Mouse (Mus musculus): ENCODE measurements around the gene Plscr2.
A peak's percentile ranks its signal among the peaks of the same experiment; 100 is the strongest.

Gene Plscr2

DNA sequence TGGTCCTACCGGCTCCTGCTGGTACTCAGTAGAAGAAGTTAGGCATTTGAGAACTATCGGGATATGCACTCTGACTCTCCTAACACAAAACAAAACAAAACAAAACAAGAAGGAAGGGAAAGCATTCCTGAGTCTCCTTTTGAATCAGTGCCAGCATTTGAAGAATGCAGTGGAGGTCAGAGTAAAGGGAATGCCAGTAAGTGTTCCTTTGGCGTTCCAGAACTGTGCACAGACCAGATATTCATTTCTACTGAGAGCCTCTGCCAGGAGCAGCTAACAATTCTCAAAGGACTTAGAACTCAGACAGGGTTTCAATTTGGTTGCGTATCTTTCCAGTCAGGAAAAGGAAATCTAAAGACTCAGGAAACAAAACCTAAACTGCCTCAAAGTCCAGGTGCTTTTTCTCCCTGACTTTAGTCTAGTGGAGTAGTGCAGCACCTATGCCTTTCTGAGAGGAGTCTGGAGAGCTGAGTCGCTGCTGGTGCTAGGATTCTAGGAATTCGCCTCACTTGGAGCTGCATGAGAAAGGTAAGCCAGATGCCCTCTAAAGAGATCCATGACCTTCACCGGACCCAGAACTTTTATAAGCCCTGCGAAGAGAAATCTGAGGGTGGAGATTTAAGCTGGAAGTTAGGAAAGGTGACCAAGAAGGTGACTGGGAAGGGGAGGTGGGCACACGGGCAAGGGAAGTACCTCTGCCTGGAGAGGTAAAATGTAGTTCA, at the start of gene Plscr2:
Gene Plscr2 (plus strand): TSS at position 117 of the 722 bp plus-strand sequence.
- DNase-seq, result no peak

GRCm38 (mm10) chr9:92226127-92226655, 49.2 kb upstream of the Plscr2 start:
- DNase-seq, result no peak

DNA sequence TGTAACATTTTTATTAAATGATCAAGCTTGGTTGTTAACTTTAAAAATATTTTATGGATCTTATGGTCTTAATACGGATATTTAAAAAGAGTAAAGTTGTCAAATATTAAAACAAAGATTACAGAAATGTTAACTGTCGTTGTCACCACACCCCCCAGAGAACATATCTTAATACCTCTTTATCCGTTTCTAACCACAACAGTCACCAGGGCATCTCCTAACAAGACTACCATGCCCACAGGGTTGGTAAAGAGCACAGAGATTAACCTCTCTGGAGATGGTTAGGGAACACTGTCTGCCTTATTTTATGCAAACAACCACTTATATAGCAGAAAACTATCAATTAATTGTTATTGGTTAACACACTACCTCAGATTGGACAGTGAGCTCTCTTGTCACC, 48.6 kb upstream of the Plscr2 start:
- DNase-seq, result no peak

- no peak for DNase-seq
These were observed 46.3 kb upstream of the Plscr2 start for GRCm38 (mm10) chr9:92228867-92229832.

DNA sequence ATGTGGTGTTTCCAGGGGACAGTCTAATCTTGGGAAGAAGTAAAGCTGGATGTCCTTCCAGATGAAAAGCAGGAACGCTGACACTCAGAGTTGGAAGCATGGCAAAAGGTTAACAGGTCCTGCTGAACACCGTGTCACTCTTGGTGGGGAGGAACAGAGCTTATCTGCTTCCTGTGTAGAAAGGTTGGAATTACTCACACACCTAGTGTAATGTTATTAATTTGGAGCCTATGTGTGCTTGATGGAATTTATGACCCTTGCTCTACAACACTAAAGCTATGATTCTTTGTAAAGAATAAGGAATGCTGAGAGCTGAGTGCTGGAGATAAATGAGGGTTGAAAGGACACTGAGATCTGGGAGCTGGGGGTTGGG, 45.6 kb upstream of the Plscr2 start:
- no peak for DNase-seq

GRCm38 (mm10) chr9:92234901-92235458, 40.4 kb upstream of the Plscr2 start:
- DNase-seq, result no peak

- DNase-seq, result no peak
These were observed 26.5 kb upstream of the Plscr2 start for GRCm38 (mm10) chr9:92248773-92249446.

DNA sequence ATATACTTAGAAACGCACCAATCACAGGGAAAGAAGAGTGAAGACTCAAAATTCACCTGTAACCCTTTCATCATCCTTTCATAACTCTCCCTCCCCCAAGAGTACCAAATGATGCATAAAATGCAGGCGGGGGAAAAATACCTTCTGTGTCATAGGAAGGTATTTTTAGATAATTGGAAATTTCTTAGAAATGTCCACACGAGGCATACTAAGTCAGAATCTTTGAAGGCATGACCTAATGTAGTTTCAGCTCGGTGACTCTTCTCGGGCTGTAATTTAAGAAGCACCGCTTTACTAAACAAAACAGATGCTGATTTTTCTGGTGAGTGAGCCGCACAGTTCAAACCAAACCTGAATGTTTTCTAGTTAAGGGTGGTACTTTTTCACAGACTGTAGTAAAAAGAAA, 26.0 kb upstream of the Plscr2 start, which contains the start of gene Plscr1:
Gene Plscr1 (plus strand): TSS at position 304 of the 406 bp plus-strand sequence.
- DNase-seq, result no peak

GRCm38 (mm10) chr9:92249987-92250772, 25.2 kb upstream of the Plscr2 start:
- DNase-seq, result peak; percentile 26

DNA sequence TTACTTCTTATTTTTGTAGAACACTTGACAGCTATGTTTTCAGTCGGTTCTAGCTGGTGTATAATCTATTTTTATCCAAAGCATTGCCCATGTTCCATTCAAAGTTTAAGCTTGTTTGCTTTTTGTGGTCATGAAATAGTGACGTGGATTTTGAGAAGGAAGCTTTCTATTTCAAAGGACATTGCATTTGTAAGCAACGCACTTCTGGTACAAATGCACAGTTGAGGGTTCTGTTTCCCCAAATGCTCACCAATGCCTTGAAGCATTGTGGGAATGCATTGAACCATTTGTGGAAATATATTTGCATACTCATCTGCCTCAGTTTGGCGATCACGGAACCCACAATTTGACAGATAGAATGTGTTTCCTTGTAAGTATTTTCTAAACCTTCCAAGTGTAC, 22.7 kb upstream of the Plscr2 start:
- no peak for DNase-seq

DNA sequence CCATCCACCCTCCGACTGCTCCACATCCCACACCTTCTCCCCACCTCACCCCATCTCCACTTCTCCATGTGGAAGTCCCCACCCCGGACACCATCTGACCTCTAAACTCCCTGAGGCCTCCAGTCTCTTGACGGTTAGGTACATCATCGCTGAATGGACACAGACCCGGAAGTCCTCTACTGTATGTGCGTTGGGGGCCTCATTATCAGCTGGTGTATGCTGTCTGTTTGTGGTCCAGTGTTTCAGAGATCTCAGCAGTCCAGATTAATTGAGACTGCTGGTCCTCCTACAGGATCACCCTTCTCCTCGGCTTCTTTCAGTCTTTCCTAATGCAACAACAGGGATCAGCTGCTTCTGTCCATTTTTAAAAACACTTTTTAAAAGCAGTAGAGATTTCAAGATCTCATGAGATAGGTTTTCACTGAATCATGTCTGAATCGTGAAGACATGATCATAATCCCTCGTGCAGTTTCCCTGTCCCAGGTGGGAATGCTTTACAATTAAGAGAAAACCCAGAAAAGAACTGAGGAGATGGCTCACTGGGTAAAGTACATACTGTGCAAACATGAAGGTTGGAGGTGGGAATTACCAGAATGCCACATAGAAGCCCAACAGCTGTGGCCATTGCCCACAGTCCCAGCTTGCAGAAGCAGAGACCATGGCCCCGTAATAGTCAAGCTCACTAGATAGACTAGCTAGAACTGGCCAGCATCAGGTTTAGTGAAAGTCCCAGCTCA, 21.6 kb upstream of the Plscr2 start:
- no peak for DNase-seq

DNA sequence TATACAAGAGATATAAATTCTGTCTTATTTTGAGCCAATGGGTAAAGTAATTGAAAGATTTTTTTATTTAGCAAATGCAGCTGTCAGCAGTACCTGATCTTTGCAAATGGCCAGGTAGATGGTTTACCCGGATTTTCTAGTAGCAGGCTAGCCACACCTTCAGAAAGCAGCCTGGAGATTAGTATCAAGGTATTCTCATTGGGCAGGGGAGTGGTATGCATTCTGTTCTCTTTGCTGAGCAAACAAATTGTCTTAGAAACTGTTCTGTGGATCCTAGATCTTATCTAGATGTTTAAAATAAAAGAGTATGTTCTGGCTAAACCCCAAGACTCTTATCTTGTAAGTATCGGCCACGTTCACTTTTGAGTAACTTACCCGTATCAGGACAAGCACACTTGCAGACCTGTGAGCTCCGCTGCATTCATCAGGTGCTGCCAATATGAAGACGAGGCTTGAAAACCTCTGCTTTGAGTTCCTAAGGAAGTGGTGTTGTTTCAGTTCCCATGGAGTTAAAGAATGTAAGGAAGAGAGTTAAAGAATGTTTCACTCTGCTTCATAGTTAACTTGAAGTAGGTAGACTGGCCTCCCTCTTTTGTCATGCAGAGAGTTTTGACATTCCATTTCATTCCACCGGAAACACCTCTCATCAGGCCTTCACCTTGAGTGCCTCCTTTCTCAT, 14.8 kb upstream of the Plscr2 start:
- no peak for DNase-seq

DNA sequence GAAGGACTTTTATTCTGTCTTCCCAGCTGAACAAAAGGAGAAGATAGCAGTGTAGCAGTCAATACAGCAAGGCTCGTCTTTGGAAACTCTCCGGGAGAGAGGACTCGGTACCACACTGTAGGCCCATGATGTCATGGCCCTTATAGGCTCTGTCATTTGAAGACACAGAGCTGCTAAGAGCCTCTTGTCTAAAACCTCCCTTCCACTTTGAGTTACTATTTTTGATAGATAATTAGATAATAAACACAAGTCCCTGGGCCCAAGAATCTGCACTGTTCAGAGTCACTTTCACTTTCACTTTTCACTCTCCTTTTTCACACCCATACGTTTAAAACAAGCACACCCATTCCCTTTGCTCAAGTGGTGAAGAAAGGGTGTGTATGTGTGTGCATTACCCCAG, 9.7 kb upstream of the Plscr2 start:
- no peak for DNase-seq

DNA sequence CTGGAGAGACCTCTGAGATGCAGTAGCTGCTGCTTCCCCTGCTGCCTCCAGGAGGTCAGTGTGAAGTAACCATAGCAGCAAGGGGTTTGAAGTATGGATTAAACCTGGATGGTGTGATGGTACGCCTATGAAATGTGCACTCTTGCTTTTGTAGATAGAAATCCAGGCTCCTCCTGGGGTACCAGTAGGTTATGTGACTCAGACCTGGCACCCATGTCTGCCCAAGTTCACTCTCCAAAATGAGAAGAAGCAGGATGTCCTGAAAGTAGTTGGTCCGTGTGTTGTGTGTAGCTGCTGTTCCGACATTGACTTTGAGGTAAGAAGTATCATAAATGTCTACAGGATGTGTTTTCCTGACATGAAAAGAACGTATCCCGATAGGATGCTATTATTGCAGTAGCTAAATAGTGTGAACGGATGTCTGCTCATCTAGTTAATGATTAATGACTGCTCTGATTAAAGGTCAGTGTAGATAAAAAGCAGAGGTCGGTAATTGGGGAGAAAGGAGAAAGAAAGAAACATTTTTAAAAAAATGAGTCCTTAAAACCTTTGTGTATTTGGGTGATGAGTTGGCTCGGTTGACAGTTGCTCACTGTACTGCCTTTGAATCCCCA, 8.7 kb upstream of the Plscr2 start:
- DNase-seq, result no peak

DNA sequence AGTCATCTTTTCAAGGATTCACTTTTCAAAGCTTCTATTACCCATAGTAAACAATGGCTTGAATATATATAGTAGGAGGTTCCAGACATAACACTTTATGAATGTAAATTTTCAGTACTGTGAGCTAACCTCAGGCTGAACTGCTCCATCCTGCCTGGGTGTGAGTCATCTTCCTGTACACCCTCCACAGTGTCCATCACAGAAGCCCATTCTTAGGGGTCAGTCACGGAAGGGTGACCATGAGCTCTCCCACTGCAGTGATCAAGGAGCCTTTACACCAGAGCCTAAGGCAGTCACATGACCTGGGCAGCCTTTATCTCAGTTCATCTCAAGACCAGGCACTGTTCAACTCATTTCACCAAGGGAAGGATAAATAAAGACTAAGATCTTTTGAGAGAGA, 7.7 kb upstream of the Plscr2 start:
- DNase-seq, result no peak

DNA sequence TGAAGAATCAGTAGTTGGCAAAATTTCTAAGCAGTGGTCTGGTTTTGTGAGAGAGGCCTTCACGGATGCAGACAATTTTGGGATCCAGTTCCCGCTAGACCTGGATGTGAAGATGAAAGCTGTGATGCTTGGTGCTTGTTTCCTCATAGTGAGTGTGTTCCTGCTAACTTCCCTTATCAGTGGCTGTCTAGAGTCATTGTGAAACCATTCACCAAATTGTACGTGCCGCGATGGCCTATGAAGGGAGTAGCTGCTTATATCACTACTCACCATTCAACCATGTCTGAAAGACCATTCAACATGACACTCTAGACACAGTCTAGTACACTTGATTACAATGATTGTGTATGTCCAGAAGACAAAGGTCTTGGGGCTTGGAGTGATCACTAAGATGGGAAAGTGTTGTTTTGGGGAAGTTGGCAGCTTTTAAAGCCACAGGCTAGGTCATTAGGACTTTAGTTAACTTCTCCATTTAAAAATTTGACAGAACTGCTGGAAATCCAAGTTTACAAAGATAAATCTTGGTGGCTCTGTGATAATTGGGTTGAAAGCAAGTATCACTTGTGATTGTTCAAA, 5.5 kb upstream of the Plscr2 start:
- no peak for DNase-seq

GRCm38 (mm10) chr9:92270927-92271326, 4.5 kb upstream of the Plscr2 start:
- peak; percentile 6 for DNase-seq

- no peak for DNase-seq
These were observed 2.8 kb upstream of the Plscr2 start for GRCm38 (mm10) chr9:92272650-92273049.

GRCm38 (mm10) chr9:92273271-92273670, 2.1 kb upstream of the Plscr2 start:
- no peak for DNase-seq

All from right cerebral cortex, adult 18-20 months (tissue).